Mouse (Mus musculus) urinary bladder, adult 2 months (tissue): Measurements from ENCODE around the gene Lrrn2. TPM values are rescaled to one million over a fixed set of nuclear protein-coding genes. Genes with fewer than 3 reads are reported as not detected.

Experiments used
- DNase-seq: peaks from one replicate; pipeline ENCODE4 v3.0.0; 2022; ENCODE audit warnings: low spot score
- polyA plus RNA-seq: library from polyadenylated mRNA; depleted of rRNA; stranded (reverse); fragments of >200 nt; gene quantifications from 2 replicates; pipeline ENCODE4 v1.2.3, GENCODE M21; 2012

Gene Lrrn2
- polyA plus RNA-seq, 1 experiment, result 2.5 TPM

DNA sequence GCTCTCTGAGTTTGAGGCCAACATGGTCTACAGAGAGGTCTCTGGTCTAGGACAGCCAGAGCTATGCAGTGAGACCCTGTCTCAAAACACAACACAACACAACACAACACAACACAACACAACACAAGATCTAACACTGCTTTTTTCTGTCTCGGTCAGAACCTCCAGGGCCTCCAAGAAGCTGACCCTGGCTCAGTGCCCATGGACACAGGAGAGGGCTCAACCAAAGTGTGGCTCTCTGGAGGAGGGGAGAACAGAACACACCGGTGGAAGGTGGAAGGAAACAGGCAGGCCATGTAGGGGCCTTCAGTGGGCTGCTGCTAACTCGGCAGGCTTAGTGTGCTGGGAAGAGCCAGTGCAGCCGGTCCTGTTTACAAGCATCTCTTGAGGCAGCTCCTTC is 5.6 kb downstream of the Lrrn2 start:
- no peak for DNase-seq

DNA sequence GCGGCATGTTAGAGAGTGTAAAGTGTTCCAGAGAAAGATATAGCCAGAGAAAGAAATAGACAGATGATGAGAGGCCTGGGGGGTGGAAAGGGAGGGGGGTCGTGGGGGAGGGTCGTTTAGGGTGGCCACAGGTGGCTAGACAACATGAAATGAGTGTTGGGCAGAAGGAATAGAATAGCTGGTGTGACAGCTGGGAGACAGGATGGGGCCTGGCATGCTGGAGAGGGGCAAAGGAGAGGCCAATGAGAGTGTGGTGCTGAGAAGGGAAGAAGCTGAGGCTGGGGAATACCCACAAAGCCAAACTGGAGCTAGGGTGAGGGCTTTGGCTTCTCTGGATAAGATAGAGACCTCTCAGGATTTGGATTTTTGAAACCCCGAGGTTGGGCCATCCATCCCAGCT is 6.6 kb downstream of the Lrrn2 start:
- DNase-seq, result no peak

DNA sequence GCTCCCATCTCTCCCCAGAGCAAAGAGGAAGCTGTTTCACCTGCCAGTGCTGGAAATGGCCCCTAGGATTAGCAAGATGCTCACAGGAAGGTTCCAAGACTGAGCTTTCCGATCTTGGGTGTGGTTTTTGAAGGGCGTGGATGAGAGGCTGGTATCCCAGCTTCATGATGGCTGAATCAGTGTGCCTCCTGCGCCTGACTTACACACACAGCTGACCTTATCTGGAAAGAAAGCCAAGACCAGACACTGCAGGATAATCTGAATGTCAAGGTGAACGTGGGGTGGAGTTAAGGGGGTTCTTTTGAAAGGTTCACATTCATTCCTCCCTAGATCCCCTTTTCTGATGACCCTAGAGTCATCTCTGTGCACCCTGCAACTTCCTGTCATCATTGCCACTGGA is 8.7 kb downstream of the Lrrn2 start:
- DNase-seq, result no peak

DNA sequence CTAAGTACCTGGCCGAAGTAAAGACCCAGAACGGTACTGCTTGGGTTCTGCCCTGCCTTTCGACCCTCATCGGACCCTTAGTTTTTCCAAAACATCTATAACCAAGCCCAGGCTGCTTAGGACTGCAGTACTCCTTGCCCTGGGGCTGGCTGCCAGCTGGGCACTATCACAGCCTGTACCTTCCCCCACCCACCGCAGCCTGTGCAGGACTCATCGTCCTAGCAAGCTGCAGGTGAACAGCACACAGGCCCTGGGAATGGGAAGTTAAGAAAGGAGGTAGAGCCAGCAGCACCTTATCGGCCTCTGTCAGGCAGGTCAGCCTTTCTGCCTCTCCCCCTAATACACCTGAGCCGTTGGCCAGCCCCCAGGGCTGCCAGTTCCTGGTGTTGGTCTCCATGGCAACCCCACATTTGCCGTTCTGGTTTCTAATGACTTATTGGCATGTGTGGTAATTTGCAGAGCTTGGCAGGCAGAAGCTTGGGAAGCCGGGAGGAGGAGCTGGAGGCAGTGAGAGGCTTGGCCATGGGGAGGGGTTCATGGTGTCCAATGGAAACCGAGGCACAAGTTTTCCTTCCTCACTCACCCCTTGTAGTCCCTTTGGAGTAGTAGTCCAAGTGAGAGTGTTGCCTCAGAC is 10.2 kb downstream of the Lrrn2 start:
- no peak for DNase-seq

DNA sequence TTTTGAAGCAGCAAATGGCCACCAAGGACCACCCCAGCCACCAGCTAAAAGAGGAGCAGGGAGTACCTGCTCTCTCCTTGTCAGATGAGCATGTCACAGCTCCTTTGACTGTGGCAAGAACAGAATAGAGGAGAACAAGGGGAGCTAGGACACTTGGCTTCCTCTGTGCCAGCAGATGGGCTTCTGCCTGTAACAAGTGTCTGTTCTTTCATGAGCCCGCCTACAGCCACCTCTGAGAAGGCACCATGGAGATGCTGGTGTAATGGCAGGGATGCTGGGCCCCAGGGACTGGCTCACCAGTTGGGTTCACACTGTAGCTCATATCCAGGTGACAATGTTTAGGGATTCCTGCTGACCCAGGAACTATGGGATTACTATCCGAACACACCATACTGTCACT is 12.0 kb downstream of the Lrrn2 start:
- no peak for DNase-seq

DNA sequence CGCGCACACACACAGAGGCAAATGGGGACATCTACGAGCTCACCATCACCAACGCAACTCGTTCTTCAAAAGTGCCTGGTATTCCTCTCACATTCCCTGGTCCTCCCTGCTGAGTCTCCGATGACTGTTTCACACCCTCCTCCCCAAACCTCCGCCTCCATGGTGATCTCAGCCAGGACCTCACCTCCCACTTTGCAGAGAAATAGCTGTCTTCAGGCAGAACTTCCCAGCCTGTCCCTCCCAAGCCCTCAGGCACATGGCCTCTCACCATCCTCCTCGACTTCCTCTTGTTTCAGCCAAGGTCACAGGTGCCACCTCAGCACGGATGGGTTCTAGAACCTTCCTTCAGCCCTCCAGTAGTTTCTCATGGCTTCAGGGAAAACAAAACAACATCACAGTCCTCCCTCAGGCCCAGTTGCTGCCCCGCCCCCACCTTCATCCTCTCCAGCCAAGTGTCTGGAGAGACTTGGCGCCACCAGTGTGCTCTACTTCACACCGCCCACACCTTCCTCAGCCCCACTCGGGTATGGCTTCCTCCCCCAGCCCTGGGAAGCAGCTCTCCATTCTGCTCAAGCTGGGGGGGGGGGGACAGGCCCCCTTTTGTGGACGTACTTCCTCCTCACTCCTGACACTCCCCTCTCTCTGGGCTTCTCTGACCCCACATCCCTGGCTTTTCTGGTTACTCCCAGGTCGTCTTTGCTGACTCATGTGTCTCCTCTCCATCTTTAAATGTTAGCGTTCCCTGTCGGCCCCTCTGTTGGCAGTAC is 13.4 kb downstream of the Lrrn2 start:
- no peak for DNase-seq

DNA sequence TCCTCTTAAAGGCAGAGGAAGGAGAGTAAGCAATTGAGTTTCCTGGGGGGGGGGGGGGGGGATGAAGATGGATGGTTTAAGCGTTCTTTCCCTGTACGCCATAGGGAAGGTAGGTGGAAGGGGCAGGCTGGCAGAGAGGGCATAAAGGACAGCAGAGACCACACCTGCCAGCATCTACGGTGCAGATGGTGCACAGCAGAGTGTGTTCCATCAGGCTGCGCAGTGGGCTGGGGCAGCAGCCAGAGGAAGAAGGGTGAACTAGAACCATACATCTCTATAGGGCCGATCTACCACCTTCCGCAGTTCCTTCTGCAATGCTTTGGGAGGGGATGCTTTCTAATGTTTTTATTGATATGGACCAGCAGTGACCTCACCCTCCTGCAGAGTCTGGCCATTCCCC is 19.0 kb downstream of the Lrrn2 start:
- no peak for DNase-seq

DNA sequence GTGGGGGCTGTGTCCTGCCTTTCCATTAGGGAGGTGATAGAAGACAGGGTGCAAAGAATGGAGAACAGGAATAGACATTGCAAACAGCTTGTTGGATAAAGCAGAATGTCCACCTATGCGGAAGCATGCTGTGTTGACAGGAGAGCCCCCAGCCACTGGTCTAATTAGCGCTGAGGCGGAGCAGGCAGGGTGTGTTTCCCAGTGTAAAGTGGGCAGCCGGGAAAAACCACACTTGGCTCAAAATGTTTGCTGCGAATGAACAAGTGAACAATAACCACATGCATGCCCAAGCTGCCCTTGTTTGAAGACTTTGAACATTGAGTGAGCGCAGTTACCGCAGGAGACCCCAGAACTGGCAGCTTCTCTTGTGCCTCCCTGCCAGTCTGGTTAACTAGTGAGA is 19.6 kb downstream of the Lrrn2 start:
- no peak for DNase-seq

DNA sequence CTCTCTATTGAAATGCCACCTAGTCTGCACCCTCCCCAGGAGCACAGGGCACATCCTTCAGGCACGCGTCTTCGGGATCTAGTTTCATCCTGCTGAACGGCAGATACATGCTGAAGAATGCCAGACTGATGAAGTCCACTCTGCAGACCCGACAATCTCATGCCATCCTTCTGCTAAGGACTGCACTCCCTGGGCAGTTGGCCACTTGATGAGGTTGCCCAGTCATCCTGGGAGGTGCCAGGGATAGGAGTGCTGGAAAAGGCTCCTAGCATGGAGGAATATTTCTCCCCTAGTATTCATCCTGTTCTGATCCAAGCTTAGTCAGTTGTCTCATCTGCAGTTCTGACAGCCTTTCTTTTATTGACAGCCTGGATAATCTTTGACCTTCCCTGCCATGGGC is 20.9 kb downstream of the Lrrn2 start:
- DNase-seq, result no peak

DNA sequence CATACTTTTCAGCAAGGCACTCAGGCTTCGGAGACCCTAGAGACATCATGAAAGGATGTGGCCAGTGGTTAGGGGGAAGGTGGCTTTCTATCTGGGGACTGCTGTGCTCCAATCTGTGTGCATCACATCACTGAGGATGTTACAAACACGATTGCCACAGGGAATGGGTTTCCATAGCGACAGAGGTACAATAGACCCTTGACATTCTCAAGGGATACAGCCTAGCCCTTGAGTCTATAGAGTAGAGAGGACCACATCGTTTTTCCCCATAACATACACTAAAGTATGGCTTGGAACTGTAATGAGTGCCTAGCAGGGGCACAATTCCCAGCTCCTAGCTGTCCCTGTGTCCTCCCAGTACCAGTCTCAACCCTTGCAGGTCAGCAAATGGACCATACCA is 23.4 kb downstream of the Lrrn2 start:
- no peak for DNase-seq

DNA sequence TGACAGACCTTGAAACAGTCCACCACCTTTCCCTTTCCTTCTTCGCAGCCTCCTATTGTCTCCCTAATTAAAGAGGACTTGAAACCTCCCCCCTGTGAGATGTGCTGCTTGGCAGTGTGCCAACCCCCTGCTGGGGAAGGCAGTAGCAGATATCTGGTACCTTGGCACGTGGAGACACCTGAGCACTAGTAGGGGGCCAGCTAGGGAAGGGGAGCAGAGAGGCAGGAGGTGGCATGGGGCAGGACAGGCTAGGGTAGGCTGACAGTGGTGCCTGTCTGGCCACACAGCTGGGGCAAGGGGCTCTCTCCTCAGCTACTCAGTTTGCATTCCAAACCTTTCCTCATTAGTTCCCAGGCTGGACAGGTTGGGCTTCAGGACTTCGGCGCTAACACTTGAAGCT is 29.0 kb downstream of the Lrrn2 start:
- no peak for DNase-seq

DNA sequence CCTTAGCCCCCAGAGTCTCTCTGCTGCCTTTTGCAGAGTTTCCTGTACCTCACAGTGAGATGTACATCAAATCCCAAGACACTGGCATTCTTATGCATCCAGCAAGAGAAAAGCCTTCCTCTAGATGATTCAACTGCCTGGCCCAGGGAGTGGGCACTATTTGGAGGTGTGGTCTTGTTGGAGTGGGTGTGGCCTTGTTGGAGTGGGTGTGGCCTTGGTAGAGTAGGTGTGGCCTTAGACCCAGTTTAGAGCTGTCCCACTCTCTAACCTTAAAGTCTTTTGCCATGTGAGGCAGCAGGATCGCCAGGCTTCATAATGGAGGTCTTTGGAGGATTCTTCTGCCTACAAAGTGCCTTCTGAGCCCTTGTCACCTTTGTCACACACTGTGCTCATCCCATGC is 29.9 kb downstream of the Lrrn2 start:
- no peak for DNase-seq

DNA sequence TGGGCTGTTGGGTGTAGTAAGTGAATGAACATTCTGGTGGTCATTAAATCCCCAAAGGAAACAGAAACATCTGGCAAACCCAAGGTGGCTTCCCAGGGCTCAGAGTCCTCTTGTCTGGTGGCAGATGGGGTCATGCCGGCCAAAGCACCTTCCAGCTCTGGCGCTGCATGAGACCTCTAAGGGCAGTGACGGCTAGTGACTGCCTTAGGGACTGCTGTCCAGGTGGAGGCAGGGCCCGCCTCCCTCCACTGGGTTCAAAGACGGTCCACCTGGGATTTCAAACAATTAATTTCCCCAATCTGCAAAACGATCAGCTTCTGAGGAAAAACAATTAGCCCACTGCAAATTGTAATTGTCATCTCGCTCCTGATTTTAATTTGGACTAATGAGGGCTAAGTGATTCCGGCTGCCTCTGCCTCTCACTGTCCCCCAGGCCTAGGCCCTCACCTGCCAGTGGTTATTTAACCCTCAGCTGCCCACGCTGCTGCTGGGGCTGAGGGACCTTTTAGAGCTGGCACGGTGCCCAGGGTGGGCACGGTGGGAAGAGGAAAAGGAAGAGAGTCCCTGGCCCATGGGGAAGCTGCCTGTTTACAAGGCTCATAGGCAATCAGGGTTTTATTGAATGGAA is 30.5 kb downstream of the Lrrn2 start:
- no peak for DNase-seq

DNA sequence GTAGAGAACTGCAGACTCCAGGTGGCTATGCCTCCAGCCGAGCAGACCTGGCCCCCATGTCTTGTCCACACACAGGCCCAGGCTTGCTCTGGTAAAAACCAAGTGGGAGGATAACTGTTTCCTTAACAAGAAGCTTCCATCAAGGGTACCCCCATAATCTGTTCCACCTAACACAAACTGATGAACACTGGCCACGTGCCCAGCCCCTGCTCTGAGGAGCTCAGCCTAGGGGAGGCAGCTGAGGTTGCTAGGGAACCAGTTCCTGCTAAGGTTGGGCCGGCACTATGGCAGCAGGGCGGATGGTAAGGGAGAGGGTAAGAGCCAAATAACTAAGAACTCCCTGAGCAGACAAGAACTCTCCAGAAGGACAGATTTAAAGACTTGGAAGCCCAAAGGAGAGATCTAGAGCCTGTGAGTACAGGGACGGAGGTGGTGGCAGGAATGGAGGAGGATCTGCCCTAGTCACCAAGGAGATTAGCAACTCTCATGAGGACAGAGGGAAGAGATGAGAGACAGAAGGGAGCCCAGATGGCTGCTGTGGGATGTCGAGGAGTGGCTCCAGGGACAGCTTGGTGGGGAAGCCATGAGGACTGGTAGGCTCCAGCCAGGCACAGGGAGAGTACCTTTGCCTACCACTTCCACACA is 35.9 kb downstream of the Lrrn2 start:
- no peak for DNase-seq

DNA sequence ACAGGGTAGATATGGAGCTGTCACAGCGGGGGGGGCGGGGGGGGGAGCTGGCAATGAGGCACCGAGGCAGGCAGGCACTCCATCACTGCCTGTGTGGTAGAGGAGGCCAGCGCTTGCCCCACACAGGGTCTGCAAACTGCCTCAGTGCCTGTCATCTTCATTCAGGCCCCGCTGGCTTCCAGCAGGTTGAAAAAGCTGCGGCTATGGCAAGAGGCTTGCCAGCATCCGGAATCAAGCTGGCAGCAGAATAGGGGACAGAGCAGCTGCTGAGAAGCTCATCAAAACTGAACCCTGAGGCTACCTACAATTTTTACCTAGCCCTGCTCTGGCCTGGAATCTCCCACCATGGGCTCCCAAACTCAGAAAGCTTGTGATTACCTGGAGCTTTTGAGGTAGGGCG is 37.5 kb downstream of the Lrrn2 start:
- no peak for DNase-seq

DNA sequence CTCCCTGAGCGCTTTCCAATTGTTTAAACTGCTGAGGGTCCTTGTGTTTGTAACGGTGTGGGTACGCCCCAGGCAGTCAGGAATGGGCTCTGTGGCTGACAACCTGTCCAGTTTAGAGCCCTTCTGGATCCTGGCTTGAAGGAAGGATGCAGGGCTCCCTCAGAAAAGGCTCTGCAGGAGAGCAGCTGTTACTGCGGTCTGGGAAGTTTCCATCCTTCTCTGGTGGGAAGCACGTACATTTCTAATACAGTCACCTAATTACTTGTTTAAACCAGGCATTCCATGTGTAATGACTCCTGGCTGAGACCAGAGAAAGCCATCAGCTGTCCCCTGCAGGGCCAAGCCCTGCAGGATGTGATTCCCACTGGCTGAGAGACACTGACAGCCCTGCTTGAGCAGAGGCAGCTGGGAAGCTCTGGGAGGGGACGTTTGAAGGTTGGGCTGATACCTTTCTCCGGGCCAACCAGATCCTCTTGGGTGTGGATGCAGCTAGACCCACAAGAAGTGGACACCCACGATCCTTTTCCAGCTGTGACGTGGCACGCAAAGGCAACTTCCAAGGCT is 38.1 kb downstream of the Lrrn2 start:
- no peak for DNase-seq

DNA sequence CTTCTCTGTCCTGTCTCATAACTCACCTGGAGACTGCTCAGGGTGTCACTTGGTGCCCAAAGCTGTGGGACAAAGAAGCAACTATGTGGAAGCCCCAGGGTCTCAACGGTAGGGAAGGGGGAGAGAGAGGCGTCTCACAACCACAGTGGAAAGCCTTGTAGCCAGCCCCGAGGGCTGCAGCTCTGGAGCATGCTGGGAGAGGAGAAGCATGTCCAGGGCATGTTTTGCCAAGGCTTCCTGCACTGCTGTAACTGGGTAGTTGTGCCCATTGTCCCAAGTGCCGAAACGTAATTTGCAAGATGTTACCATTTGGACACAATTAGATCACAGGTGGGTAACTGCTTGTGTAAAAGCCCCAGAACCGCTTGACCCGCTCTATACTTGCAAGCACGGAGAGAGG is 39.2 kb downstream of the Lrrn2 start:
- no peak for DNase-seq

DNA sequence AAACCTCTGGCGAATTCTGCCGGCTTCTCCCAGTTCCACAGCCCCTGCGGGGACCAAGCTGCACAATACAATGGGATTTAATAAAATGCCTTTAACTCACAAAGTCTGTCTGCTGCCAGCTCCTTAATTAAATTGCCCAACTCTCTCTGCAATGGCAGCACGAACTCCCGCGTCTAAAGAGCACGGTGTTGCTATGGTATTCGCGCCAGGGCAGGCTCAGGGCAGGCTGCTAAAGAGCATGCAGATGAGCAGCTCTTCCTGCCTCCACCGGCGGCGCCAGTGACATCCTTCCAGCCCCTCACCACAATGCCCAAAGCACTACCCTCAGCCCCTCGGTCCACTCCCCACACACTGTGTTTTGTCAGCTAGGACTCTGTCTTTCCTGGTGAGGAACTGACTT is 41.0 kb downstream of the Lrrn2 start:
- no peak for DNase-seq

DNA sequence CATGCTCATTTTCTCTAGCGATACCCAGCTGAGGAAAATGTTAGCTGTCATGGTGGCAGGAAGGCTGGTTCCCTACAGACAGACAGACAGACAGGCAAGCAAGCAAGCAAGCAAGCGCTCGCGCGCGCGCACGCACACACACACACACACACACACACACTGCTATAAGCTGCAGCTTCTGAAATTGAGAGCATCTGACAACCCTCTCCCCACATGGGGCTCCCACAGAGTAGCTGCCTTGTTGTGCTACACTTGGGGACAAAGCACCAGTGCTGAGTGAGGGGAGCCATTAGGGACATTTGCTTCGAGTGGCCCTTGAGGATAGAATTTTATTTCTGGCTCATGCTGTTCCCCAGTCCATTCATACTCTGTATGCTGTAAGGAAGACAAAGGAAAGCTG is 42.2 kb downstream of the Lrrn2 start:
- no peak for DNase-seq

DNA sequence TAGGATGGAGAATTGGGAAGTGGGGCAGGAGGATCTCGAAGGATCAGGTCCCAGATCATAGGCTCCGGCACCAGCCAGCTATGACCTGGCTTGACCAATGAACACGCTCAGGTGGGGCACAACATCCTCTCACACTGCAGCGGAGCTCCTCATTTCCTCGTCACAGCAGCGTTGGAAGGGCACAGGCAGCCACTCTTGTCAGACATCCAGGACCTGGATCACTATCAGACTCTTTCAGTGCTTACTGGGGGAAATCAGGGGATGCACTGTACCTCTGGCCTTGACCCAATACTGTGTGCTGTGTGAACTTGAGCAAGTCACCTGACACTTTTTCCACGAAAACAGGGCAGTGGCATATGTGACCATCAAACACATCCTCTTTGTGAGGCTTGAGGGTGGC is 45.2 kb downstream of the Lrrn2 start:
- no peak for DNase-seq

DNA sequence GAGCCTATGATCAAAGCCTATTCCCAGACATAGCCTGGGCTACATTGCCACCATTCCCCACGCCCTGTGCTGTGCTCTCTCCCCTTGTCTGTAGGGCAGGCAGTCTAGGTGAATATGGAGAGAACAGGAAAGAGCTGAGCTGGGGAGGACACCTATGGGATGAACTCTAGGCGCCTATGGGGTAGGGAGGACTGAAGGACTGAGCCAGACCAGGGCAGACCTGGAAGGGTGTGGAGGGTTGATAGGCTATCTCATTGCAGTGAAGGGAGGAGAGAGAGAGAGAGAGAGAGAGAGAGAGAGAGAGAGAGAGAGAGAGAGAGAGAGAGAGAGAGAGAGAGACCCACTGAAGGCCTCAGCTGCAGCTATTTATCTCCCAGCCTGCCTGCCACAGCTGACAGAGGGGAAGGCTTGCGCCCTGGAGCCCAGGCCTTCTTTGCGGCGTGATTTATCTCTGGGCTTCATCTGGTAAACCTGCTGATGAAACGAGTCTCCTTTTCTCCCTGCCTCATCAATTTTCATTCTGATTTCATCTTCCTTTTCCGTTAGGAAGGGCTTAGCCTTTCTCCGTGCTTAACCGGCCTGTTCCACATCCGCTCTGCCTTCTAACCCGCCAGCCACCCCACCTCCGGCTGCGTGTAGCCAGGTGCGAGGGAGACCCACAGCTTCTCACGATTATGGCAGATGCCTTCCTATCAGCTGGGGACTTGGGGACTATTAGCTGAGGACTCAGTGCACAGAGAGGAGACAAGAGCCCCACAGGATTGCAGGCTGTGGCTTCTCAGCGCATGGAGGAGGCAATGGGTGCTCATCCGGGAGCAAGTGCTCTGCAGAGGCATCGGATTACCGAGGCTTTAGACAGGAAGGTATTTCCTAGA is 48.2 kb downstream of the Lrrn2 start:
- DNase-seq, result no peak

DNA sequence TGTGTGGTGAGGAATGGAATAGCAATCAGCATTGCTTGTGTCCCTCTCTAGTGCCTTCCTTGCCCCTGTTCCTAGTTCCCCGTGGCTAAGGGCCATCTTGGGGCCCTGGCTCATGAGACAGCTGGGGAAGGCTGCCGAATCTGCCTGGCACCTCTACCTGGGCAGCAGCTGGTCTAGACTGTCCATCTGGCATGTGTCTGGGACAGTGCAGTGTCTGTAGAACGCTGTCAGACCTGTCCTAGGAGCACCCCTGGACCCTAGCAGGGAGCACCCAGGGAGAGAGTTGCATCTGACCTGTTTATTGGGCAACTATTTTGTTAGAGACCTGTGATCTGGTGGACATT is 48.8 kb downstream of the Lrrn2 start:
- DNase-seq, result no peak
